In the genomic region with DNA sequence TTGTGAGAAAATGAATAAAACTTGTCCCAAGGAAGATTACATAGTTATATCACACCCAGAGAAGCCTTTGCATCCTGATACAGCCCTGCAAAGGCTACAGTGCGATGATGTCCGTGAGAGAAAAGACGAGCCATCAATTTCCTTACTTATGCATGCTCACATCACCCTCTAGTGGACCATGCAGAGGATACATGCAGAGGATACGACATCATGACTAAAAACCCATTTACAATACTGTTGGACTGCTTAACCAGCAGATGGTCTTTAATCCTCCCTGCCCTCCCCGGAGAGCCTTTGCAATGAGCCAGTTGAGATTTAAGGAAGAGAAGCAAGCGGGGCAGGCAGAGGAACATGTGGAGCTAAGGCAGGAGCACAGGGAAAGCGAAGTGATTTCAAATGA, we compare ENCODE assay signal across 8 mouse cellular contexts. TPM values are rescaled to one million over a fixed set of nuclear protein-coding genes. Genes with fewer than 3 reads are reported as not detected.
DNase-seq lines count a peak whose midpoint lies in the region; ATAC-seq and TF ChIP-seq lines count a peak whose summit lies in the region.

No protein-coding gene starts in this region.

- 34% methylated on average over 7 of the region's 7 CpGs for WGBS in hindbrain, embryonic 15.5 days
- 63% methylated on average over 7 of the region's 7 CpGs for WGBS in limb, embryonic 14.5 days
- 55% methylated on average over 7 of the region's 7 CpGs for WGBS in stomach, embryonic 14.5 days

- no peak for DNase-seq in gastrocnemius, adult 2 months
- DNase-seq in gastrocnemius, postnatal 25 days = no peak
- DNase-seq in cerebellum, postnatal 10 days = peak; percentile 75 to 76
- DNase-seq in limb, embryonic 14.5 days (ENCODE audit: low spot score) = peak; percentile 35
- no peak for DNase-seq in ovary, adult 18-20 months (ENCODE audit: low spot score)

- no peak overlapping the region for H3K9ac ChIP-seq in hindbrain, embryonic 15.5 days
- H3K9ac ChIP-seq in limb, embryonic 14.5 days (ENCODE audit: low read depth, low read length, severe bottlenecking) = no peak overlapping the region
- H3K9ac ChIP-seq in stomach, embryonic 14.5 days (replicated peaks; ENCODE audit: low read depth, low read length) = no peak overlapping the region

- TF ChIP-seq POLR2A in limb, embryonic 14.5 days (IDR thresholded peaks at IDR 0.05; ENCODE audit: borderline replicate concordance, extremely low read depth, insufficient read depth, insufficient read length) = no peak

- peaks cover 68% of the 10 kb centered on the region for H3K36me3 ChIP-seq in E14TG2a.4 (ENCODE audit: insufficient read depth, low read length)
- peaks cover 16% of the 10 kb centered on the region for H3K36me3 ChIP-seq in hindbrain, embryonic 15.5 days
- peaks cover 38% of the 10 kb centered on the region for H3K36me3 ChIP-seq in limb, embryonic 14.5 days (ENCODE audit: control insufficient read depth, insufficient read depth, low read length)
- peaks cover 13% of the 10 kb centered on the region; the same call in 1 of the 2 replicates for H3K36me3 ChIP-seq in stomach, embryonic 14.5 days (ENCODE audit: control insufficient read depth, insufficient read depth, low read length)

- intact Hi-C loops in gastrocnemius, adult 2 months (cut with DNase I) = no loop called here

- H3K27ac ChIP-seq in gastrocnemius, adult 2 months = no peak overlapping the region
- H3K27ac ChIP-seq in hindbrain, embryonic 15.5 days (replicated peaks) = no peak overlapping the region
- H3K27ac ChIP-seq in limb, embryonic 14.5 days (replicated peaks; ENCODE audit: low read depth, low read length) = no peak overlapping the region
- H3K27ac ChIP-seq in stomach, embryonic 14.5 days (ENCODE audit: low read length) = no peak overlapping the region

- no peak overlapping the region for H3K4me3 ChIP-seq in gastrocnemius, adult 2 months
- H3K4me3 ChIP-seq in E14TG2a.4 (replicated peaks; ENCODE audit: low read length) = no peak overlapping the region
- no peak overlapping the region for H3K4me3 ChIP-seq in hindbrain, embryonic 15.5 days
- H3K4me3 ChIP-seq in limb, embryonic 14.5 days (replicated peaks; ENCODE audit: low read length) = no peak overlapping the region
- H3K4me3 ChIP-seq in stomach, embryonic 14.5 days (ENCODE audit: low read depth, low read length) = no peak overlapping the region

- ATAC-seq in hindbrain, embryonic 15.5 days (ENCODE audit: low FRiP score, low read depth) = peak; percentile 91
- no peak for ATAC-seq in limb, embryonic 14.5 days (ENCODE audit: low FRiP score, low read depth)
- ATAC-seq in stomach, embryonic 14.5 days (ENCODE audit: insufficient number of reproducible peaks, insufficient read depth, low FRiP score, low read depth) = peak; percentile 56; the same call in 1 of the 2 replicates

- peak; percentile 45 for TF ChIP-seq CTCF in gastrocnemius, adult 2 months (IDR thresholded peaks at IDR 0.05)
- peak; percentile 32 for TF ChIP-seq CTCF in E14TG2a.4 (conservative IDR thresholded peaks at IDR 0.05; ENCODE audit: low read length)

- peaks cover 9% of the 10 kb centered on the region for H3K4me1 ChIP-seq in E14TG2a.4 (replicated peaks; ENCODE audit: low read depth, low read length)
- H3K4me1 ChIP-seq in hindbrain, embryonic 15.5 days (replicated peaks) = peaks cover 6% of the 10 kb centered on the region; the same call in 1 of the 2 replicates
- H3K4me1 ChIP-seq in limb, embryonic 14.5 days (ENCODE audit: control insufficient read depth, insufficient read depth, low read length) = no peaks in the 10 kb centered on the region
- H3K4me1 ChIP-seq in stomach, embryonic 14.5 days (ENCODE audit: control insufficient read depth, insufficient read depth, low read length) = no peaks in the 10 kb centered on the region

- H3K27me3 ChIP-seq in E14TG2a.4 (ENCODE audit: insufficient read depth, low read length) = no peaks in the 10 kb centered on the region
- no peaks in the 10 kb centered on the region for H3K27me3 ChIP-seq in hindbrain, embryonic 15.5 days
- H3K27me3 ChIP-seq in limb, embryonic 14.5 days (ENCODE audit: control insufficient read depth, insufficient read depth, low read length) = no peaks in the 10 kb centered on the region
- H3K27me3 ChIP-seq in stomach, embryonic 14.5 days (ENCODE audit: control insufficient read depth, insufficient read depth, low read length) = no peaks in the 10 kb centered on the region

- H3K4me2 ChIP-seq in hindbrain, embryonic 15.5 days = 0 out of 2 replicates have a peak overlapping the region, but pooled peaks have one; percentile 12
- H3K4me2 ChIP-seq in limb, embryonic 14.5 days (replicated peaks; ENCODE audit: low read depth, low read length, severe bottlenecking) = no peak overlapping the region
- H3K4me2 ChIP-seq in stomach, embryonic 14.5 days (replicated peaks; ENCODE audit: low read depth, low read length) = no peak overlapping the region

- H3K9me3 ChIP-seq in E14TG2a.4 (ENCODE audit: low read length) = no peaks in the 10 kb centered on the region
- no peaks in the 10 kb centered on the region for H3K9me3 ChIP-seq in hindbrain, embryonic 15.5 days
- no peaks in the 10 kb centered on the region for H3K9me3 ChIP-seq in limb, embryonic 14.5 days (ENCODE audit: control insufficient read depth, low read length)
- H3K9me3 ChIP-seq in stomach, embryonic 14.5 days (ENCODE audit: control insufficient read depth, low read depth, low read length) = no peaks in the 10 kb centered on the region

RNA-seq across cellular contexts. Expression of a gene that starts 42.0 kb away (rescaled TPM):
- total RNA-seq in gastrocnemius, adult 2 months (2021) = 1 to 10 TPM; 8.4 to 9.3 TPM
- total RNA-seq in gastrocnemius, postnatal 25 days (2021) = 1 to 10 TPM; 6.2 to 6.5 TPM
- polyA plus RNA-seq in hindbrain, embryonic 15.5 days (2015; fragmentation: Nextera tagmentation; extraction: Ambion mirVana) = 26.9 and 29.1 TPM in 2 replicates
- polyA plus RNA-seq in limb, embryonic 14.5 days (2012; rRNA removed) = 25.8 and 28.6 TPM in 2 replicates
- polyA plus RNA-seq in limb, embryonic 14.5 days (2014; fragmentation: Nextera tagmentation; extraction: Ambion mirVana) = 33.2 and 34.5 TPM in 2 replicates
- polyA plus RNA-seq in stomach, embryonic 14.5 days (2014; fragmentation: Nextera tagmentation; extraction: Ambion mirVana) = 34.0 and 36.2 TPM in 2 replicates

Comparison
In these comparisons a context has a peak if more than half of its experiments do, and no peak if none do; other contexts are left out.
1. DNase-seq: peak in cerebellum, postnatal 10 days (2 of 2) and limb, embryonic 14.5 days (single experiment); none in gastrocnemius, adult 2 months (single experiment), gastrocnemius, postnatal 25 days (single experiment) and ovary, adult 18-20 months (single experiment).